Mouse (Mus musculus) thymus, adult 2 months (tissue): ENCODE data around the gene Lrp1.
A peak's percentile ranks its signal among the peaks of the same experiment; 100 is the strongest.

Experiments
- CTCF ChIP-seq: fragments of 200-500 bp; IDR thresholded peaks from 2 replicates; pipeline ENCODE4 v1.5.1; 2012; ENCODE audit warnings: mild to moderate bottlenecking, control low read depth, low read length, moderate library complexity, borderline replicate concordance; ENCODE audit not compliant: control insufficient read depth, poor library complexity, insufficient read depth; ENCODE audit errors: extremely low read depth
- POLR2A ChIP-seq: fragments of 200-500 bp; IDR thresholded peaks from 2 replicates; pipeline ENCODE4 v1.6.1; 2012; ENCODE audit warnings: mild to moderate bottlenecking, low read length, control low read depth, moderate library complexity; ENCODE audit not compliant: control insufficient read depth, poor library complexity, insufficient read depth; ENCODE audit errors: extremely low read depth

DNA sequence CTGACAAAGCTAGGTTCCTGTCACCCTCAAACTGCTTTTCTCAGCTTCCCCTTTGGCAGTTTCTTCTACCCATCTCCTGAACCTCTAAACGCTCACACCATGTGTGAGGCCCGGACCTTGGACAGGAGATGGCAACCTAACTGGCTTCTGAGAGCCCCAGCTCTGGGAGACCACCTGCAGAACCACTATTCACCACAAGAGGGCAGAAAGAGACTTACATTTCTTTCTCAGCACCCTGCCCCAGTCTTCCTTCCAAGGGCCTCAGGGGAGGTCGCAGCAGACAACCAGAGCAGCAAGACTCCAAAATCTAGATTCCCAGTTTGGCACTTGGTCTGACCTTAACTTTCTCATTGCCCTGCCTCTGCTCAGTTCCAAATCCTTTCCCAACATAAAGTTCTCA lies 51.5 kb downstream of the Lrp1 start:
- TF ChIP-seq CTCF (peak; percentile 74; the same call in 1 of the 2 replicates), POLR2A (no peak)
